ENCODE assay signal across 29 mouse cellular contexts in the genomic region with DNA sequence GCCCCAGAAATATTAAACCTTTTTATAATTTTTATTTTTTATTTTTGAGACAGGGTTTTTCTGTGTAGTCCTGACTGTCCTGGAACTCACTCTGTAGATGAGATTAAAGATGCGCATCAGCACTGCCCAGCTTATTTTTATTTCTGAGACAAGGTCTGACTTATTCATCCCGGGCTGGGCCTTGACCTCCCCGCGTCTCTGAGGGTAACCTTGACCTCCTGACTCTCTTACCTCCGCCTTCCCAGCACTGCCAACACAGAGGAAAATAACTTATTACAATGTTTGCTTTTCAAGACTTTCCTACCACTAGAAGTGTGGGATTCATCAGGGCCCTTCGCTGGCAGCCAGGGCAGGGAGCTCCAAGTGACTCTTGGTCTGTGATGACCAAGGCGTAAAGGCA. TPM values are rescaled to one million over a fixed set of nuclear protein-coding genes. Genes with fewer than 3 reads are reported as not detected.
"Had no signal": no experiment of that assay in that cellular context is flagged by ENCODE, and none has a peak within 500 bp of the region (broad histone marks: within the 10 kb centered on the region; RNA-seq: fewer than 3 reads in every experiment).

No protein-coding gene starts in this region.

- H3K4me3 ChIP-seq: left cerebral cortex, adult 2 months; liver, embryonic 13.5 days; midbrain, embryonic 12.5 days; midbrain, embryonic 15.5 days; neural tube, embryonic 12.5 days; neural tube, embryonic 15.5 days had no signal

- H3K4me1 ChIP-seq: liver, embryonic 13.5 days; midbrain, embryonic 12.5 days; midbrain, embryonic 15.5 days; neural tube, embryonic 12.5 days; neural tube, embryonic 15.5 days had no signal

- H3K9ac ChIP-seq: liver, embryonic 13.5 days; midbrain, embryonic 12.5 days; midbrain, embryonic 15.5 days; neural tube, embryonic 12.5 days; neural tube, embryonic 15.5 days had no signal

- H3K4me2 ChIP-seq: liver, embryonic 13.5 days; midbrain, embryonic 12.5 days; midbrain, embryonic 15.5 days; neural tube, embryonic 12.5 days; neural tube, embryonic 15.5 days had no signal

- H3K27ac ChIP-seq: left cerebral cortex, adult 2 months; liver, embryonic 13.5 days; macrophage; midbrain, embryonic 12.5 days; midbrain, embryonic 15.5 days; neural tube, embryonic 12.5 days; neural tube, embryonic 15.5 days; stomach, postnatal 0 days had no signal

- H3K36me3 ChIP-seq: liver, embryonic 13.5 days; midbrain, embryonic 12.5 days; midbrain, embryonic 15.5 days; neural tube, embryonic 12.5 days; neural tube, embryonic 15.5 days had no signal

- H3K9me3 ChIP-seq: liver, embryonic 13.5 days; midbrain, embryonic 12.5 days; midbrain, embryonic 15.5 days; neural tube, embryonic 12.5 days; neural tube, embryonic 15.5 days had no signal

- H3K27me3 ChIP-seq: liver, embryonic 13.5 days; midbrain, embryonic 12.5 days; midbrain, embryonic 15.5 days; neural tube, embryonic 12.5 days; neural tube, embryonic 15.5 days had no signal

- ATAC-seq: midbrain, embryonic 15.5 days had no signal

- DNase-seq: kidney, postnatal 10 days; kidney, postnatal 36 days; layer of hippocampus, postnatal 36 days; liver, embryonic 13.5 days; lung, adult 2 months; right cerebral cortex, adult 18-20 months; right cerebral cortex, postnatal 14 days; right cerebral cortex, postnatal 4 days; thymus, adult 2 months; thymus, postnatal 14 days; thymus, postnatal 4 days had no signal

RNA-seq across cellular contexts. Expression of a gene that starts 48.1 kb away (rescaled TPM):
- total RNA-seq: layer of hippocampus, adult 8-10 months; layer of hippocampus, postnatal 10 days; layer of hippocampus, postnatal 36 days; left cerebral cortex, adult 2 months; left cerebral cortex, postnatal 10 days; left cerebral cortex, postnatal 36 days; liver, adult 2 months; megakaryocyte, adult 5-6 weeks had no signal
- polyA plus RNA-seq: limb, embryonic 11.5 days; limb, embryonic 14.5 days; liver, adult 2 months; liver, embryonic 13.5 days; liver, embryonic 16.5 days; lung, adult 2 months; lung, embryonic 16.5 days; macrophage; midbrain, embryonic 12.5 days; midbrain, embryonic 15.5 days; neural tube, embryonic 12.5 days; neural tube, embryonic 15.5 days; stomach, embryonic 14.5 days; stomach, postnatal 0 days had no signal
